In the genomic region with DNA sequence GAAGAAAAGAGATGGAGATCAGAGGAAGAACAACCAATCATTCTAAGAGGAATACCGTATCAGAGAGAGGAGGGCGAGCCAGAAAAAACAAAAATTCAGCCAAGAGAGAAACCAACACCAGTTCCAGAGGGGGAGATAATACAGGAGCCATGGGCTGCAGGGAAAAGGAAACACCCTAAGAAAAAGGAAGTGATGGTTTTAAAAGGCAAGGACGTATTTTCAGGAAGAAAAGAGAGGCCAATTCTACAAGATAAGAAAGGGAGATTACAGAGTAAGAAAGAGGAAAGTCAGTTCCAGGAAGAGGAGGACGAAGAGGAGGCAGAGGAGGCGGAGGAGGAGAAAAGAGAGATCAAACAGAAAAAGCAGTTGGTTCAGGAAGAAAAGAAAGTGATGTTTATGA, we compare ENCODE assay signal across 31 mouse cellular contexts.
"Had no signal": no experiment of that assay in that cellular context is flagged by ENCODE, and none has a peak within 500 bp of the region (broad histone marks: within the 10 kb centered on the region; RNA-seq: fewer than 3 reads in every experiment).

No protein-coding gene starts in this region.

- H3K27me3 ChIP-seq: heart, embryonic 13.5 days; heart, embryonic 15.5 days; hindbrain, embryonic 12.5 days; hindbrain, embryonic 15.5 days; intestine, embryonic 15.5 days; kidney, embryonic 15.5 days had no signal

- H3K36me3 ChIP-seq: heart, embryonic 10.5 days; heart, embryonic 12.5 days; heart, embryonic 13.5 days; heart, embryonic 15.5 days; hindbrain, embryonic 10.5 days; hindbrain, embryonic 12.5 days; hindbrain, embryonic 13.5 days; hindbrain, embryonic 15.5 days; intestine, embryonic 15.5 days; kidney, embryonic 15.5 days had no signal

- H3K27ac ChIP-seq: heart, embryonic 10.5 days; heart, embryonic 13.5 days; heart, embryonic 15.5 days; hindbrain, embryonic 10.5 days; hindbrain, embryonic 12.5 days; hindbrain, embryonic 13.5 days; hindbrain, embryonic 14.5 days; hindbrain, embryonic 15.5 days; hindbrain, postnatal 0 days; intestine, embryonic 15.5 days; kidney, embryonic 15.5 days; kidney, postnatal 0 days; layer of hippocampus, adult 2 months; left cerebral cortex, adult 2 months had no signal

- H3K4me1 ChIP-seq: heart, embryonic 10.5 days; heart, embryonic 12.5 days; heart, embryonic 13.5 days; heart, embryonic 15.5 days; hindbrain, embryonic 10.5 days; hindbrain, embryonic 12.5 days; hindbrain, embryonic 13.5 days; hindbrain, embryonic 15.5 days; intestine, embryonic 15.5 days; kidney, embryonic 15.5 days had no signal

- H3K4me3 ChIP-seq: heart, embryonic 10.5 days; heart, embryonic 12.5 days; heart, embryonic 13.5 days; heart, embryonic 15.5 days; hindbrain, embryonic 10.5 days; hindbrain, embryonic 12.5 days; hindbrain, embryonic 13.5 days; hindbrain, embryonic 15.5 days; intestine, embryonic 15.5 days; kidney, embryonic 15.5 days; layer of hippocampus, adult 2 months; left cerebral cortex, adult 2 months had no signal

- H3K9me3 ChIP-seq: heart, embryonic 10.5 days; heart, embryonic 12.5 days; heart, embryonic 15.5 days; hindbrain, embryonic 12.5 days; hindbrain, embryonic 13.5 days; hindbrain, embryonic 15.5 days; intestine, embryonic 15.5 days; kidney, embryonic 15.5 days had no signal

- H3K9ac ChIP-seq: heart, embryonic 12.5 days; heart, embryonic 13.5 days; heart, embryonic 15.5 days; hindbrain, embryonic 12.5 days; hindbrain, embryonic 13.5 days; hindbrain, embryonic 14.5 days; hindbrain, embryonic 15.5 days; intestine, embryonic 15.5 days; kidney, embryonic 15.5 days had no signal

- DNase-seq: heart, postnatal 10 days; heart, postnatal 14 days; heart, postnatal 36 days; heart, postnatal 4 days; kidney, adult 11 months; kidney, adult 18-20 months; kidney, adult 2 months; kidney, adult 8-10 months; kidney, adult 9 months; kidney, postnatal 10 days; kidney, postnatal 14 days; kidney, postnatal 25 days; kidney, postnatal 36 days; kidney, postnatal 4 days; layer of hippocampus, adult 9-11 months; layer of hippocampus, postnatal 36 days had no signal
